Mouse (Mus musculus) layer of hippocampus, postnatal 10 days (tissue): ENCODE measurements around the gene Kcnc1. TPM values are rescaled to one million over a fixed set of nuclear protein-coding genes. Genes with fewer than 3 reads are reported as not detected.

ENCODE experiments used
- DNase-seq, 2 experiments: peaks; one replicate each; pipeline ENCODE4 v3.0.0; 2021; ENCODE audit warnings: low spot score in 2 of 2
- total RNA-seq, 2 experiments: library from RNA; stranded (reverse); gene quantifications; 2 replicates each; pipeline ENCODE4 v1.2.3; 2021

The Kcnc1 gene
- total RNA-seq, 2 experiments from 2014 or later = 48.4 to 54.0 TPM

DNA sequence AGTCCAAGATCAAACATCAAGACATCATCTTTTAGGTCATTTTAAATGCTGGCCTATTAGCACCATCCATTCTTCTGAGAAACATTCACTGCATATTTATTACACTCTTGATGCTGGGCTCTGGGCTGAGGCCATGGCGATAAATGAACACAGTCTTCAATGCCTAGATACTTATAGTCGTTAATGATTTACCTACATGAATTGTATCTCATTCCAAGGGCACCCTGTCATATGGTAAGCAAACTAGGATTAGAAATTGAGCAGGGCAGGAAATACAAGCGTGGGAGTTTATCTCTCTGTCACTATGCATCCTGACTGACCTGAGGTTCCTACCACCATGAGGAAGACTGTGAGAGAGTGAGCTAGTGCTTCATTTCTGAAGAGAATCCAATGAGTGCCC lies 73.2 kb downstream of the Kcnc1 start:
- DNase-seq = no peak

DNA sequence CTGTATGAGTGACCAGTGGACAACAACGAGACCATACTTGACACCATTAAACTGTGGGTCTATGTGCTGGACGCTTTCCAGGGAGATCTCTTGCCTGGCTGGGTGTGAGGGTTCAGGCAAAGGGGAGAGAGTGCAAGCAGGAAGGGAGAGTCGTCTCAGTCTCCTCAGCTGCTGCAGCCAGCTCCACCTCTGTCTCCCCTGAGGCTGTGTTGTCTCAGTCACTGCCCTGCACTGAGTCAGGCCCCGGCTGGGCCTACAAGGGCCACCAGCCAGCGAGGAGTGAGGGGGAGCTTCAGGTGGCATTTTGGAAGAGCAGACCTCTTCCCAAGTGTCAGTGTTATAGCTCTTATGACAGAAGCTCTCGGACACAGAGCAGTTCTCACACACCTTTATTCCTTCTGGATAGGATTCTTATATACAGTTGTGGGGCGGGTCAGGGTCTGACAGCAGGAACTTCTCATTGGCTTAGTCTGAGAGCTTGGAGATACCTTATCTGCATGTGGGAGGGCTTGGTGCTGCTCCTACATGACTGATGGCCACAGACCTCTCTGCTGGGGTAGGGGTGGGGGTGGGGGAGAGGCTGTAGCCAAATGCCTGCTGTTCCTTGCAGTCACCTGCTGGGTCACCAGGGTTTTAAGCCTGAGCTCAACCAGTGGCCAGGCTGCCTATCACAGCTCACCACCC lies 74.9 kb downstream of the Kcnc1 start:
- no peak for DNase-seq

DNA sequence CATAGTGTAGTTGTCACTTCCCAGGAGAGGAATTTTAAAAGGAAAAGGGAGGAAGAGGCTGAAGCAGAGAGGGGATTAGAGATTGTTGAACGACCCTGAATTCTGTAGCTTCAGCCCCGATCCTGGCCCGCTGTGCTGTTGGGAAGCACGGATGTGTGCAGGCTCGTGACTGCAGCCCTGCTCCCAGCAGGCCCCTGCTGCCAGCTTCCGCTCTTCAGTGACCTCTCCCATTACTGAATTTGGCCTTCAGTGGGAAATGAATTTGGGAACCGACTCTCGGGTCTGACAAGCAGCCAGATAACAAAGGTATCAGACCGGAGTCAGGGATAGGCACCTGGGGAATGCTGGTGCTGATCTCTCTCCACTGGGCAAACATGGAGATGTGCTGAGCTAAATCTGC lies 76.8 kb downstream of the Kcnc1 start:
- DNase-seq = no peak

DNA sequence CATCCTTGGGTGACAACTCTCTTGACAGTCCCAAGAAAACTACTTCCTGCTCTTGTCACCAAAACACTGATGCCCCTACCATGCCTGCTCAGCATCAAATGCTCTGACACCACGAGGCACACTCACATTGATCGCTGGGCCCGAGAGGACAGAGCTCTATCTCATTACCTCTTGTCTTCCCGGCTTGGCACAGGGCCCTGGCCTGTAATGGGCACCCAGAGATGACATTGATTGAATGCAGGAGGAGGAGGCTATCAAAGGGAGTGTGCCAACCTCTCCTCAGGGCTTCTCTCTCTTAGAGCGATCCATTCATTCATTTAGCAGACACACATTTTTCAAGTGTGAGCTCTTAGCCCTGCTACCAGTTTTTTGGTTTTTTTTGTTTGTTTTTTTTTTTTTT lies 79.2 kb downstream of the Kcnc1 start:
- DNase-seq = no peak

DNA sequence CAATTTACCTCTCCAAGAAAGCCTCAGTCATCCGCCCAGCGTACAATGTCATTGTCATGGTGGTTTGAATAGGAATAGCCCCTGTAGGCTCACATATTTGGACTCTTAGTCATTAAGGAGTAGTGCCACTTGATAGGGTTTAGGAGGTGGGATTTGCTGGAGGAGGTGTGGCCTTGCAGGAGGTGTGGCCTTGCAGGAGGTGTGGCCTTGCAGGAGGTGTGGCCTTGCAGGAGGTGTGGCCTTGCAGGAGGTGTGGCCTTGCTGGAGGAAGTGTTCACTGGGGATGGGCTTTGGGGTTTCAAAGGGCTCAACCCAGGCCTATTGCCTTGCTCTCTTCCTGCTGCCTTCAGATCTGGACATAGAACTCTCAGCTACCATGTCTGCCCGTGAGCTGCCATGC lies 81.2 kb downstream of the Kcnc1 start:
- no peak for DNase-seq

DNA sequence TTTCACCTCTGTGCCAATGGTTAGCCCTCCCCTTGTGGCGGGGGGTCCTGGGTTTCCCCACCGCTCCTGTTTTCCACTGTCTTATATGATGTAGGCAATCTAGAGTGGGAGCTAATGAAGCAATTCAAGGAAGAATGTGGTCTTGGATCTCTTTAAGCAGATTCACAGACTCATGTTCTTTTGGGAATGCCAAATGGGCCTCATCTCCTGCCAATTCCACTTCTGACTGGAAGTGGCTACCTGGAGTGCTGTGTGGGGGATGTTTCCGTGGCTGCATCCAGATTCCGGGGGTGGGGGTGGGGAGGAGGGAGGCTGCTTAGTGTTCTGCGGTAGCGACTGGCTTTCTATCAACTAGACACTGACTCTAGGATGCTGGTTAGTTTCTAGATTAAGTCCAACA lies 83.5 kb downstream of the Kcnc1 start:
- DNase-seq = no peak

DNA sequence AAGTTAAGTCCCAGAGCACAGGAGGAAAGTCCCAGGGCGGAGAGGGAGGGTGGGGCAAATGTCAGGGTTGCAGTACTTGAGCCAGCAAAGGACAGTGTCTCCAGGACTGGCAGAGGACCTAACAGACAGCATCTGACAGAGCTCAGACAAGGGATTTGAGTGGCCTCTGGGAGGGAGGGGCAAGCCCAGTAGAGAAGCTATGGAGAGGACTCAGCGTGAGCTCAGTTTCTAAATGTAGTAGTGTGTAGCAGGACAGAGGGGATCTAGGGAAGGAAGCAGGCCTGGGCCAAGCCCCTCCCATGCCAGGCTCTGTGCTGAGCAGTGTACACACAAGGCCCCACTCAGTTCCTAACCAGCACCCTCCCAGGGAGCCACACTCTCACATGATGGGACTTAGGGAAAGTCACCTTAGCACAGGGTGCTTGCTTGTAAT lies 85.8 kb downstream of the Kcnc1 start:
- DNase-seq = no peak

DNA sequence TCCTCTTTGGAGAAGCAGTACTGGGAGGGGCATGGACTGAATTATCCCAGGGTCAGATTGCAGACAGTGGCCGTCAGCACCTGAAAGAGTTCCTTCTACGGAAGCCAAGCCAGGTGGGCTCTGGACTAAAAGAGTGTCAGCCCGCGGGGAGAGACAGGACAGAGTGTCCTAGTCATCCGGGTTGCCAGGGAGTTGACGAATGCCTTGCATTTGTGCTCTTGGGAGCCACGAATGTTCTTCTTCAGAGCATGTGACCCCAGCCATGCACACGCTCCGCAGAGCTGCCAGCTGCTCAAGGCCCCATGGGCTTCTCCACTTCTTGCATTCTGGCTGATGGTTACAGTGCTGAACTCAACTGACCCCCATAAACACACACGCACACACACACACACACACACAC lies 86.8 kb downstream of the Kcnc1 start:
- no peak for DNase-seq

DNA sequence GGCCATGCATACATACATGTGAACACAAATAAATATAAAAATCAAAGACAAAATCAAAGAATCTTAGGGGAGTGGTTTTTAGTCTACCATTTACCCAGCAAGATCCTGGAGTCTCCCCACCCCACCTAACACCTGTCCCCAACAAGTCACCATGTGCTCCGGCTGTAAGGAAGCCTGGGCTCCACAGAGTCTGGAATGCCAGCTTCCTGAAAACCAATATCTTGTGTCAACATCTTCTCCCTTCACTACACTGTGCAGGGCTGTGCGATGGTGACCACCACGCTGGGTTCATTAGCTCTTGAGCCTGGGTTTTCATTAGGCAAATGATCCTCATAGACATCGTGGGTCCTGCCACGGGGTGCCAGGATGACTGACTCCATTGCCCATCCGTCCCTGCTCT lies 87.9 kb downstream of the Kcnc1 start:
- DNase-seq = no peak

DNA sequence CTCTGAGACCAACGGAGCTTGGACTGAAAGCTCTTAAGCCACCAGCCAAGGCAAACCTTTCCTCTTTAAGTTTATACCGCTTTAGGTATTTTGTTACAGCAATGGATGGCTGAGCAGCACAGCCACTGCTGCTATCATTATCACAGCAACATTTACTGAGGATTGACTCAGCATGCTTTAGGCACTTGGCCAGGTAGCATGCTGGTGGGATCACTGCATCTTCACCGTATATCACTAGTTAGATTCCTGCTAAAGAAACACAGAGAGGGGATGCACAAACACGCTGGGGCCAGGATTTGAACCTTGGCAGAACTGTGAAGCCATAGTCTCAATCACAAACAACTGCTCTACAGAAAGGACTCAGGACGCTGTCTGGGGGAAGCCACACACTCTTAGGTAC lies 90.5 kb downstream of the Kcnc1 start:
- no peak for DNase-seq

DNA sequence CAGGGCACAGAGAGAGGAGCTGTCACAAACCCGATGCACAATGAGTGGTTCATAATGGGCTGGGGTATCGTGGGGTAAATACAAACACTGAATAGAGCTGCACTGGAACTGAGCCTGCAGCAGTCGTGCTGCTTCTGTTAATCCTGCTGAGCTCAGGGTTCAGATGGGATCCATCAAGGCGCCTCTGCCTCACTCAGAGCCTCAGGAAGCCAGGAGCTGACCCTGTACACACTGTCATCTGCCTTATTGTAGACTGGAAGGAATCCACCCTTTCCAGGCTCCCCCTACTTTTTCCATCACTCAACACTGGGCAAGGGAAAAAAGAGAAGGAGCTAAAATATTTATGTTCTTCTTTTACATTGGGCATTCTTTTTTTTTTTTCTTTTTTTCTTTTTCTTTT lies 91.1 kb downstream of the Kcnc1 start:
- no peak for DNase-seq

Other genes with a start within 250 kb of the Kcnc1 start
- 10 to 100 TPM; 41.9 to 42.6 TPM for gene Abcc8, start 216.5 kb upstream of the Kcnc1 start, total RNA-seq
- gene Ush1c, start 158.0 kb upstream of the Kcnc1 start, total RNA-seq = under 1 TPM in 1 of 2 experiments, not detected in 1; 0.21 TPM
- under 1 TPM; 0.07 TPM for gene Otog, start 155.5 kb upstream of the Kcnc1 start, total RNA-seq
- not detected for gene Myod1, start 20.0 kb upstream of the Kcnc1 start, total RNA-seq
- gene Sergef, start 243.3 kb downstream of the Kcnc1 start, total RNA-seq = 10 to 100 TPM; 50.5 to 55.9 TPM